ENCODE assay signal across 7 mouse cellular contexts in the genomic region with DNA sequence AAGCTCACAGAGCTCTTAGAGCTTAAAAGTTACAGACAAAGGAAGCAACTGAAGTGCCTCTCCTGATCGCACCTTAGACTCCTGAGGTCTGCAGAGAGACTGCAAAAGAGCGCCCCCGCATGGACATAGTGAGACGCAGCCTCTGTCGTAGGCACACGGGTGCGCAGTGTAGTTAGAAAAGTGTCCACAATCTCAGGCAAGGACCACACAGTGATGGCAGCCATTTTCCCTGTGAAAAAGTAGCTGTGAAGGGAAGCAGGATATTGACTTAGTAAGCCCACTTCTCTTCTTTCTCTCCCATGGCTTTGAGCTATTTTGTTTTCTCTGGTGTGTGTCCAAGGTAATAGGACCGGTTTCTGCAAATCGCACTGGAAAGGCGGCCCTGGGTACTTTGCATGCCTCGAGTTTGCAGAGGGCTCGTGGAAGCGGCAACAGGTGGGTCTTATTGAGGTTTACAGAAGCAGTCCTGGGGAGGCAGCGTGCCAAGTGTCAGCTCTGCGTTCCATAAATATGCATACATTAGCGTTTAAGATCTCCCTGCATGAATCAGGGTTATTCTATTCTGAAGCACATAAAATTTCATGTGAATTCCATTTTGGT.
DNase-seq lines count a peak whose midpoint lies in the region; ATAC-seq and TF ChIP-seq lines count a peak whose summit lies in the region.

No protein-coding gene starts in this region.

- no peak overlapping the region for H3K27ac ChIP-seq in layer of hippocampus, adult 2 months
- no peak overlapping the region for H3K27ac ChIP-seq in limb, embryonic 10.5 days
- H3K27ac ChIP-seq in stomach, embryonic 16.5 days (ENCODE audit: low read length): no peak overlapping the region

- H3K9ac ChIP-seq in stomach, embryonic 16.5 days (ENCODE audit: low read length): no peak overlapping the region

- TF ChIP-seq CTCF in layer of hippocampus, adult 2 months (conservative IDR thresholded peaks at IDR 0.05): peak; percentile 60

- DNase-seq in layer of hippocampus, adult 2 months (ENCODE audit: low spot score in 2 of 2): no peak
- DNase-seq in layer of hippocampus, postnatal 14 days (ENCODE audit: low spot score in 2 of 2): no peak
- DNase-seq in adrenal gland, adult 8-10 months: peak; percentile 26
- peak; percentile 30 for DNase-seq in embryo, embryonic 11.5 days (ENCODE audit: low read depth, low spot score)
- DNase-seq in limb, embryonic 10.5 days (ENCODE audit: low spot score): peak; percentile 68
- DNase-seq in left cerebral cortex, adult 8-10 months (ENCODE audit: low spot score in 2 of 2): no peak

- no peaks in the 10 kb centered on the region for H3K36me3 ChIP-seq in limb, embryonic 10.5 days
- H3K36me3 ChIP-seq in stomach, embryonic 16.5 days (ENCODE audit: control insufficient read depth, insufficient read depth, low read length): no peaks in the 10 kb centered on the region

- H3K27me3 ChIP-seq in limb, embryonic 10.5 days (ENCODE audit: low read depth, poor library complexity, severe bottlenecking): peaks cover 70% of the 10 kb centered on the region
- no peaks in the 10 kb centered on the region for H3K27me3 ChIP-seq in stomach, embryonic 16.5 days (ENCODE audit: control insufficient read depth, insufficient read depth, low read length)

- H3K4me1 ChIP-seq in limb, embryonic 10.5 days: no peaks in the 10 kb centered on the region
- no peaks in the 10 kb centered on the region for H3K4me1 ChIP-seq in stomach, embryonic 16.5 days (ENCODE audit: control insufficient read depth, insufficient read depth, low read length)

- ATAC-seq in stomach, embryonic 16.5 days (ENCODE audit: insufficient read depth, low FRiP score): 0 out of 2 replicates have a peak, but pooled peaks have one; percentile 44

- peak overlapping the region; percentile 27 for H3K4me2 ChIP-seq in stomach, embryonic 16.5 days (ENCODE audit: low read depth, low read length)

- H3K9me3 ChIP-seq in limb, embryonic 10.5 days (replicated peaks): no peaks in the 10 kb centered on the region
- no peaks in the 10 kb centered on the region for H3K9me3 ChIP-seq in stomach, embryonic 16.5 days (replicated peaks; ENCODE audit: control insufficient read depth, low read length)

- H3K4me3 ChIP-seq in layer of hippocampus, adult 2 months: no peak overlapping the region
- H3K4me3 ChIP-seq in limb, embryonic 10.5 days: no peak overlapping the region
- no peak overlapping the region for H3K4me3 ChIP-seq in stomach, embryonic 16.5 days (replicated peaks; ENCODE audit: low read length)

- 42% methylated on average over 16 of the region's 16 CpGs for WGBS in limb, embryonic 10.5 days
- 21% methylated on average over 16 of the region's 16 CpGs for WGBS in stomach, embryonic 16.5 days

Comparison
In these comparisons a context has a peak if more than half of its experiments do, and no peak if none do; other contexts are left out.
1. DNase-seq: peak in adrenal gland, adult 8-10 months (single experiment), embryo, embryonic 11.5 days (single experiment) and limb, embryonic 10.5 days (single experiment); none in layer of hippocampus, adult 2 months (0 of 2), layer of hippocampus, postnatal 14 days (0 of 2) and left cerebral cortex, adult 8-10 months (0 of 2).